Mouse (Mus musculus) megakaryocyte, embryonic 14.5 days (primary cell): Measurements from ENCODE around the gene Prr18.

ENCODE experiments used
- FLI1 ChIP-seq: IDR thresholded peaks from 2 replicates; pipeline ENCODE4 v1.6.1; 2012; ENCODE audit warnings: low read length, inconsistent platforms, mixed read lengths
- GATA1 ChIP-seq: IDR thresholded peaks from 3 replicates; pipeline ENCODE4 v1.6.1; 2012; ENCODE audit warnings: mixed read lengths, low read length, inconsistent platforms, borderline replicate concordance

GRCm38 (mm10) chr17:8298281-8298680 is 39.0 kb upstream of the Prr18 start:
- no peak for TF ChIP-seq GATA1
- TF ChIP-seq FLI1 = no peak
